Mouse (Mus musculus) hindbrain, embryonic 13.5 days (tissue): ENCODE measurements around the gene Zfp867. TPM values are rescaled to one million over a fixed set of nuclear protein-coding genes. Genes with fewer than 3 reads are reported as not detected.

Experiments used
- ATAC-seq: fragments of 200-750 bp; cut with Nextera tagmentation; 2 replicates; pipeline ENCODE4 v1.8.0; 2017; ENCODE audit warnings: moderate TSS enrichment; ENCODE audit not compliant: low FRiP score
- H3K27ac ChIP-seq: fragments of 300-500 bp; sonication (generic); 2 replicates; pipeline ENCODE4 v1.5.1; 2015; ENCODE audit warnings: inconsistent platforms, mild to moderate bottlenecking, moderate library complexity
- H3K27me3 ChIP-seq: fragments of 300-500 bp; sonication (generic); 2 replicates; pipeline ENCODE4 v1.6.1; 2015; ENCODE audit warnings: mild to moderate bottlenecking, inconsistent platforms
- H3K36me3 ChIP-seq: fragments of 300-500 bp; sonication (generic); 2 replicates; pipeline ENCODE4 v1.6.1; 2015; ENCODE audit warnings: mild to moderate bottlenecking, inconsistent platforms
- H3K4me1 ChIP-seq: fragments of 300-500 bp; sonication (generic); replicated peaks from 2 replicates; pipeline ENCODE4 v1.6.1; 2015; ENCODE audit warnings: inconsistent platforms
- H3K4me2 ChIP-seq: fragments of 300-500 bp; sonication (generic); 2 replicates; pipeline ENCODE4 v1.6.1; 2015; ENCODE audit warnings: inconsistent platforms, mild to moderate bottlenecking, moderate library complexity
- H3K4me3 ChIP-seq: fragments of 300-500 bp; sonication (generic); 2 replicates; pipeline ENCODE4 v1.5.1; 2015; ENCODE audit warnings: mild to moderate bottlenecking, inconsistent platforms
- H3K9ac ChIP-seq: fragments of 300-500 bp; sonication (generic); 2 replicates; pipeline ENCODE4 v1.6.1; 2015; ENCODE audit warnings: mild to moderate bottlenecking, inconsistent platforms
- H3K9me3 ChIP-seq: fragments of 300-500 bp; sonication (generic); 2 replicates; pipeline ENCODE4 v1.6.1; 2016; ENCODE audit warnings: inconsistent platforms
- WGBS: fragments of 180-500 bp; shearing (Covaris S2); methylation state at CpG from one replicate; pipeline ENCODE4 v1.1.7; 2015; 5-methylcytosine and 5-hydroxymethylcytosine counted together
- polyA plus RNA-seq: library from polyadenylated mRNA; unstranded; fragments of >200 nt; fragmentation: Nextera tagmentation; extraction: Ambion mirVana; gene quantifications from 2 replicates; pipeline ENCODE4 v1.2.1, GENCODE M21; 2015

Gene Zfp867
- polyA plus RNA-seq, 1 experiment from 2014 or later: 12.7 TPM

DNA sequence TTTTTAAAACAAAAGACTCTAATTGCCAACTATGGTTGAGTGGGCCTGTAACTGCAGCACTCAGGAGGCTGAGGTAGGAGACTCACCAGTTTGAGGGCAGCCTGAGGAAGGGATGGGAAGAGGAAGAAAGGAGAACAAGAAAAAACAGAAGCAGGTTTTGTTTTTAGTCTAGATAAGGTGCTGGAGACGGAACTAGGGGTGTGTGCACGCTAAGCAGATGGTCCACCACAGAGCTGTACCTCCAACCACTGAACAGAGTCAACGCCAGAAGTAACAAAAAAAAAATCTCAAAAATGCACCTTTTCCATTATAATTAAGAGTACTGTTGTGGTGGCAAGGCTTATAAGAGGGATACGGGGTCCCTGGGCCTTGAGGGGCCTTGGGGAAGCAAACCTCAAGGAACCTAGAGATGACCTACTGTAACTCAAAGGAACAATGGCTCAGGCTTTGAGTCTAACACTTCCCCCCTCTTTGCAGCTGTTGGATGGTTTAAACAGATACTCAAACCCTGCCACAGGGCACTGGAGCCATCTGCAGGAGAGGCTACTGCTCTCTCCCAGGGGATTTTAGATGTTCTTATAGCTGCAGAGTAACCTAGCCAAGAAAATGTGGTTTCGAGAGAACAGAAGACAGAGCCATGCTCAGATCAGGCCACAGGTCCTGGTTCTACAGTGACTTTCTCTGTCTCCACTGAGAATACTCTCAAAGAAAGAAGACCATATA is 29.9 kb upstream of the Zfp867 start:
- H3K9ac ChIP-seq: peak overlapping the region; percentile 13; the same call in 1 of the 2 replicates
- H3K27me3 ChIP-seq: no peaks in the 10 kb centered on the region
- H3K4me1 ChIP-seq: peaks cover 13% of the 10 kb centered on the region
- no peak overlapping the region for H3K27ac ChIP-seq
- peaks cover 69% of the 10 kb centered on the region for H3K36me3 ChIP-seq
- WGBS: 93% methylated on average over 5 of the region's 5 CpGs
- H3K4me3 ChIP-seq: no peak overlapping the region
- no peak for ATAC-seq
- H3K9me3 ChIP-seq: no peaks in the 10 kb centered on the region
- H3K4me2 ChIP-seq: no peak overlapping the region

GRCm38 (mm10) chr11:59497747-59498146 is 25.5 kb upstream of the Zfp867 start:
- 94% methylated on average over 7 of the region's 7 CpGs for WGBS
- Histone ChIP-seq H3K4me3 (no peak overlapping the region), H3K4me1 (no peaks in the 10 kb centered on the region), H3K36me3 (peaks cover 98% of the 10 kb centered on the region), H3K27me3 (no peaks in the 10 kb centered on the region), H3K9me3 (no peaks in the 10 kb centered on the region), H3K4me2 (no peak overlapping the region), H3K27ac (no peak overlapping the region), H3K9ac (no peak overlapping the region)
- no peak for ATAC-seq

GRCm38 (mm10) chr11:59496672-59497310 is 24.5 kb upstream of the Zfp867 start:
- ATAC-seq: no peak
- H3K4me2 ChIP-seq: no peak overlapping the region
- H3K27me3 ChIP-seq: no peaks in the 10 kb centered on the region
- peaks cover 98% of the 10 kb centered on the region for H3K36me3 ChIP-seq
- H3K9ac ChIP-seq: no peak overlapping the region
- H3K4me1 ChIP-seq: no peaks in the 10 kb centered on the region
- no peak overlapping the region for H3K4me3 ChIP-seq
- H3K9me3 ChIP-seq: no peaks in the 10 kb centered on the region
- H3K27ac ChIP-seq: no peak overlapping the region
- 84% methylated on average over 6 of the region's 6 CpGs for WGBS

DNA sequence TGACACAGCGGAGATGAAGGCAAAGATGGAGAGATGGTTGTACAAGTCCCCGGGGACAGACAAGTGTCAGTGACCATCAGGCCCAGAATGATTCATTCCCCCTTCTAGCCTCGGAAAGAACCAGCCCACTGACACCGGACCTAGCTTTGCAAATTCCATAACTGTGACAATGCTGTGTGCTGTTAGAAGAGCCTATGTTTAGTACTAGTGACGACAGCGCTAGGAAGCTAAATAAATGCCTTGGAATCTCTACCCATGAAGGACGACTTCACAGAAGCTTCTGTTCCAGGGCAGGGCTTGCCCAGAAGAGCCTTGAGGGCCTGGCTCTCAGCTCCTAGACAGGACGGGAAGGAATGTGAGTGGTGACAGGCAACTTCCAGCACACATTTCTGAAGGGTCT is 13.9 kb upstream of the Zfp867 start:
- Histone ChIP-seq H3K4me3 (no peak overlapping the region), H3K9me3 (no peaks in the 10 kb centered on the region), H3K4me1 (no peaks in the 10 kb centered on the region), H3K4me2 (no peak overlapping the region), H3K27ac (no peak overlapping the region), H3K9ac (no peak overlapping the region), H3K36me3 (peaks cover 59% of the 10 kb centered on the region), H3K27me3 (no peaks in the 10 kb centered on the region)
- WGBS: 88% methylated on average over 8 of the region's 8 CpGs
- no peak for ATAC-seq

GRCm38 (mm10) chr11:59485641-59486040 is 13.4 kb upstream of the Zfp867 start:
- no peak for ATAC-seq
- Histone ChIP-seq H3K4me3 (no peak overlapping the region), H3K27me3 (no peaks in the 10 kb centered on the region), H3K4me1 (no peaks in the 10 kb centered on the region), H3K4me2 (no peak overlapping the region), H3K27ac (no peak overlapping the region), H3K9ac (no peak overlapping the region), H3K36me3 (peaks cover 54% of the 10 kb centered on the region), H3K9me3 (no peaks in the 10 kb centered on the region)
- 57% methylated on average over 2 of the region's 2 CpGs for WGBS

DNA sequence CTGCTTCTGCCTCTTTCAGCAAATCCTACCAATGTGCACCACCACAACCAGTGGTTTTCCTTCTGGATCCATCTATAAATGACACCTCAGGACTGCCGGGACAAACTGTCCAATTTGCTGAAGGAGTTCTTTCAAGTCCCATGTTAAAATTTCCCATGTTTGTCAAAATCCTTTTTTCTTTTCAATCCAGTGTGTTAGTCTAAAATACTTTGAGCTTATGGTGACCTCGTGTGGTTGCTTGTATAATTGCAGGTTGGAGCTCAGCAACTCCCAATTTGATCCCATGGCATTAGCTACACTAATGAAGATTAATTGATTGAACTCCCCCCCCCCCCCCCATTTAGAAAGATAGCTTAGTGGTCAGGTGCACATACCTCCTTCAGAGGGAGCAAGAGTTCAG is 10.9 kb upstream of the Zfp867 start:
- Histone ChIP-seq H3K4me2 (no peak overlapping the region), H3K27ac (no peak overlapping the region), H3K9ac (no peak overlapping the region), H3K4me3 (no peak overlapping the region), H3K27me3 (no peaks in the 10 kb centered on the region; the same call in 1 of the 2 replicates), H3K4me1 (no peaks in the 10 kb centered on the region), H3K36me3 (peaks cover 32% of the 10 kb centered on the region), H3K9me3 (no peaks in the 10 kb centered on the region)
- ATAC-seq: no peak
- WGBS: 13% methylated on average over 2 of the region's 2 CpGs

GRCm38 (mm10) chr11:59477240-59477639 is 5.0 kb upstream of the Zfp867 start:
- Histone ChIP-seq H3K4me2 (no peak overlapping the region), H3K27me3 (peaks cover 11% of the 10 kb centered on the region; the same call in 1 of the 2 replicates), H3K27ac (no peak overlapping the region), H3K4me1 (no peaks in the 10 kb centered on the region), H3K9ac (no peak overlapping the region), H3K4me3 (no peak overlapping the region), H3K9me3 (no peaks in the 10 kb centered on the region), H3K36me3 (no peaks in the 10 kb centered on the region)
- ATAC-seq: no peak
- WGBS: 76% methylated on average over 6 of the region's 6 CpGs

DNA sequence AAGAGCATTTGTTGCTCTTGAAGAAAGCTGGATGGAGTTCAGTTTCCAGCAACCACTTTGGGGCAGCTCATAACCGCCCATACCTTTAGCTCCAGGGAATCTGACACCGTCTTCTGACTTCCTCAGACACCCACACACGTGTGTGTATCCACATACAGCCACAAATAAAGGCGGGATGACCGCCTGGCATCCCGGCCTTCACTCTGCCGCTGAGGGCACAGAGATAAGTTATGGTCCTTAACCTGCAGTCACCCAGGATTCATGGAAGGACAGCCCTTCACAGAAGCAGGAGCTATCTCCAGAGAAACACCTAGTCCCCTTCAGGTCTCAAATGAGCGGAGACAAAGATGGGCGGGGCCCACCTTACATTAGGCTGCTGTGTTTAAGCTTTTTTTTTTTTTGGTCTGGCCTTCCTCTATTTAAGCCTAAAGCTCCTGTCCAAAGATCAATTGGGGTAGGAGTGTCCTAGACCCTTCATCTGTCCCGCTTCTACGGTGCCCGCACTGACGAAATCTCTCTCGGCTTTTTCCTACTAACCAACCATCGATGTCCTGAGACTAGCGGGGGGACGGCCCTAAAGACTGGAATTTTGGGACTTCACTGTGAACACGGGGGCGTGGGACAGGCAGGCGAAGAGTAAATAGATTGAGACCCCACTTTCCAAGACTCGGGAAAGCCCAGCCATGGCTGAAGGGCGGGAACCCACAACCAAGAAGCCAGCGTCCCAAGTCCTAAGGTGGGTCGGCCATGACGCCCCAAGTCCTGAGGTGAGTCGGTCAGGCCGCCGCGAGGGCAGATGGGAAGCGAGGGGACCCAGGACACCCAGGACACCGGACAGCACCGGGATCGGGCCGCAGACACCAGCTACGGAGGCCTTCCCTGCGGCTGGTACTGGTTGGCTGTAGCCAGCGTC is 605 bp downstream of the Zfp867 start:
- 0 out of 2 replicates have a peak, but pooled peaks cover 8% of the 10 kb centered on the region for H3K27me3 ChIP-seq
- 9% methylated on average over 37 of the region's 37 CpGs for WGBS
- ATAC-seq: peak; percentile 83
- H3K36me3 ChIP-seq: peaks cover 10% of the 10 kb centered on the region
- peak overlapping the region; percentile 85 for H3K27ac ChIP-seq
- peaks cover 4% of the 10 kb centered on the region for H3K9me3 ChIP-seq
- H3K4me3 ChIP-seq: peak overlapping the region; percentile 88
- peak overlapping the region; percentile 85 for H3K4me2 ChIP-seq
- H3K4me1 ChIP-seq: peaks cover 22% of the 10 kb centered on the region
- peak overlapping the region; percentile 94 for H3K9ac ChIP-seq

DNA sequence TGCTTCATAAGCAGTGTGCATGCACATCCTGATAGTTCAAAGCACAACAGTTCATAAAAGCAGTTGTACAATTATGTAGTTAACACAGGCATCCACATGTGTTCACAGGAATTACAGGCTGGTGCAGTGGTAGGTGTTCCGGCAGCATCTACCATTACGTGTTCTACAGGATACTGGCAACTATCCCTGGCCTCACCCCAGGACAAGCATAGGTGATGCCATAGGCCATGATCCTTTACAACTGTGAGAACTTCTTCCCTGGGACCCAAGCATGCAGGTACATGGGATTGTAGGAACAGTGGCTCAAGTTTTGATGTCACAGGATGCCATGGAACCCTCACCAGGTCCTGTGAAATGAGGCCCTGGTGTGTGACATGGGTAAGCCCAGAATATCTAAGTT is 11.8 kb downstream of the Zfp867 start:
- peaks cover 89% of the 10 kb centered on the region for H3K36me3 ChIP-seq
- H3K4me2 ChIP-seq: no peak overlapping the region
- H3K27ac ChIP-seq: no peak overlapping the region
- no peaks in the 10 kb centered on the region for H3K4me1 ChIP-seq
- H3K27me3 ChIP-seq: no peaks in the 10 kb centered on the region
- peaks cover 26% of the 10 kb centered on the region for H3K9me3 ChIP-seq
- no peak overlapping the region for H3K9ac ChIP-seq
- 98% methylated on average over 2 of the region's 2 CpGs for WGBS
- no peak for ATAC-seq
- H3K4me3 ChIP-seq: no peak overlapping the region

DNA sequence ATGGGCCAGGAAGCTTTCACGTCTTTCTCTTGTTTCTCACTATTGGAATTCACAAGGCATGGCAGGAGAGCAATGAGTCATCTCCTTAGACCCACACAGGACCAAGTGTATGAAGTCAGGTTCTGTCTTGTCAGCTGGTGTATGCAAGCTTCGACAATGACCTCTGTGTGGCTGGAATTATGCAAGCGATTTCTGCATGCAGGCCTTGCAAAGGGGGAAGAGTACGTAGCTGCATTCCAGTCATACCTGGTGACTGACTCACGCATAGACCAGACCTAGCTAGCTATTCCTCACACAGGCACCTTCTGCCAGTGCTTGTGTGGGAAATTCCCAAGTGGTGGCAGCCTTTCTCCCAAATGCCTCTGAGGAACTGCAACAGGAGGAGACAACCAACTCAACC is 13.3 kb downstream of the Zfp867 start:
- WGBS: 57% methylated on average over 5 of the region's 5 CpGs
- H3K4me2 ChIP-seq: no peak overlapping the region

DNA sequence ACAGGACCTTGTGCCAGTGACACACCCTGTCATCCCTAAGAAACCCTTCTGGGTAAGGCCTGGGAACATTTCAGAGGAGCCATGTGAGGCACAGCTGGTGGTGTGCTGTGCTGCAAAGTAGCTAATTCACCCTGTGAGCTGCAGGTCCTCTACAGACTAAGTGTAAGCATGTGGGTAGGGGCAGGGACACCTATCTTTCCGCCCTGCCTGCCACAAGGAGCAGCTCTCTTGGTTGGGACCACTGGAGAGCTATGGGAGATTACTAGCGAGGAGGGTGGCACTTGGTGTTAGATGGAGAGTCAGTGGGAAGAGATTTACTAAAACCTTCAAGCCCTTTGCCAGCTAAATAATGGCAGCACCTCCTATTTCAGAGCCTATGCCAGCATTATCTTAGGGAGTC is 15.4 kb downstream of the Zfp867 start:
- Histone ChIP-seq H3K36me3 (peaks cover 80% of the 10 kb centered on the region), H3K27me3 (no peaks in the 10 kb centered on the region), H3K4me2 (no peak overlapping the region), H3K4me1 (no peaks in the 10 kb centered on the region), H3K9ac (no peak overlapping the region), H3K4me3 (no peak overlapping the region), H3K9me3 (no peaks in the 10 kb centered on the region), H3K27ac (no peak overlapping the region)
- WGBS: 96% methylated on average over 2 of the region's 2 CpGs
- no peak for ATAC-seq

More for the DNA sequence above, 13.3 kb downstream of the Zfp867 start:
- Histone ChIP-seq H3K4me1 (no peaks in the 10 kb centered on the region), H3K27me3 (no peaks in the 10 kb centered on the region), H3K36me3 (peaks cover 90% of the 10 kb centered on the region), H3K9ac (no peak overlapping the region), H3K9me3 (peaks cover 17% of the 10 kb centered on the region), H3K27ac (no peak overlapping the region), H3K4me3 (no peak overlapping the region)
- ATAC-seq: no peak

- Histone ChIP-seq H3K27ac (no peak overlapping the region), H3K27me3 (no peaks in the 10 kb centered on the region), H3K9me3 (no peaks in the 10 kb centered on the region), H3K9ac (no peak overlapping the region), H3K4me1 (peaks cover 5% of the 10 kb centered on the region), H3K4me3 (no peak overlapping the region), H3K4me2 (no peak overlapping the region), H3K36me3 (peaks cover 81% of the 10 kb centered on the region)
- ATAC-seq: no peak
- WGBS: 87% methylated on average over 2 of the region's 2 CpGs
Observed at GRCm38 (mm10) chr11:59456346-59456745, 15.9 kb downstream of the Zfp867 start.
